Mouse (Mus musculus) embryo, embryonic 10.5 days (tissue): ENCODE results near the gene Rfx2.

Experiments used
- DNase-seq: peaks from one replicate; pipeline ENCODE4 v3.0.0-alpha.2; 2015; ENCODE audit warnings: low spot score

The Rfx2 gene

GRCm38 (mm10) chr17:56830411-56831110, at the start of gene Rfx2:
Gene Rfx2 (minus strand): TSS chr17:56831013.
- peak; percentile 46 for DNase-seq

DNA sequence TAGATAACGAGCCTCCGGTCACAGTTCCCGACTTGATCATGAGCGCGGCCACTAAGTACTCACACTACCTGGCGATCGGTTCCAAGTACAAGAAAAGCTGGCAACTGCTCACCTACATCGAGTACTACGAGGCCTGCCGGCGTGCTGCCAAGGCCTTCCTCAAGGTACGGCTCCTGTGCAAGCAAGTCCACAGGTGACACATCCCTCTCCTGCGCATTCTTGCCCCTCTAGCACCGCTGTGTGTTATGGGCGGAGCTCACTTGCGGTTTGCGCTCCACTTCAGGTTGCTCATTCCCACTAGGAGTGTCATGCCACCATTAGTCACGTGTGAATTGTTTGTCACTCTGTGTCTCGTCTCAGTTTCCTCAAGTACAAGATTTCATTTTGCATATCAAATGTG, 46.6 kb upstream of the Rfx2 start:
- no peak for DNase-seq

GRCm38 (mm10) chr17:56876981-56877380, 46.2 kb upstream of the Rfx2 start:
- no peak for DNase-seq

DNA sequence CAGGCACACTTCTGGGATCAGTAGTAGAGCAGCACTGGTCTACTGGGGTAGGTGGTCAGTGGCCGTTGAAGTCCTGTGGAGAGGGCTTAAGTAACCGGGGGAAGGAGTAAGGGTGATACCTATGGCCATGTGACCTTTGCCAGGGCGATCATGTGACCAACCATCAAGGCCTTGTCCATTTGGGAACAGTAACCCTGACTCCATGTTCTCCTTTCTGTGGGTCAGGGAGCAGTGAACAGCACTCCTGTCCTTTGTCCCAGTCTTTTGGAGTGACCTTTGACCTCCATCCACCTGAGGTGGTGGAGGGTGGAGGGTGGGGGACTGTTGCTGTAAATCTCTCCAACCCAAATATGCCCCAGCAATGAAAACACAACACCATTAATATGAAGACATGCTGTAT, 45.7 kb upstream of the Rfx2 start:
- no peak for DNase-seq

DNA sequence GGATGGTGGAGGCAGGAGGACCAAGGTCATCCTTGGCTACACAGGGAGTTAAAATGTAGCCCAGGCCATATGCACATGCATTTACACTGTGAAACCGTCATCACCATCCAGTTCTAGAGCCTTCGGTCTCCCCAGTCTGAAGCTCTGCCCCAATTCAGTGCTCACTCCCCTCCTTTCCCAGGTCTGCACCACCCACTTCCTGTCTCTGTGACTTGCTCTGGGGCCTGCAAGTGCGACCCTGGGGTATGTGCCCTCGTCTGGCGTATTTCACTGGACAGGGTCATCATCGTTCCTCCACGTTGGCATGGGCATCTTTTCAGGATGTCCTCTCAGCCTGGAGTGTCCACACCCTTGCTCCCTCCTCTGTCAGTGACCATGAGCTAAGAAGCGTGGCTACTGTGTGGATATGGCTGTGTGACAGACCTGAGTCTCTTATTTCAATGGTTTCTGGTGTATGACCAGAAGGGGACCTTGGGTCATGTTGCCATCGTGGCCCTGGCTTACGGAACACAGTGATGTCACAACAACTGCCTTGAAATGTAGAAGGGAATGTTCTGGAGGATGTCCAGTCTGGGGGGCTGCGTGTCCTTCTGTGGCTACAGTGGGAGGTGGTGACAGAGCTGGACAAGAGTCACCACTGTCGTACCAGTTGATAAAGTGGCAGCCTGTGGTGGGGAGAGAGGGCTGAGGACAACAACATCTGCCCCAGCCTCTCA, 44.3 kb upstream of the Rfx2 start, which contains the start of gene 1700061G19Rik:
TSS of gene 1700061G19Rik (plus strand) at position 542 of the 716 bp plus-strand sequence.
- no peak for DNase-seq

- no peak for DNase-seq
Observed at GRCm38 (mm10) chr17:56874237-56874636, 43.4 kb upstream of the Rfx2 start, which contains the start of gene Acsbg2. Gene Acsbg2 (minus strand): TSS chr17:56874447.

DNA sequence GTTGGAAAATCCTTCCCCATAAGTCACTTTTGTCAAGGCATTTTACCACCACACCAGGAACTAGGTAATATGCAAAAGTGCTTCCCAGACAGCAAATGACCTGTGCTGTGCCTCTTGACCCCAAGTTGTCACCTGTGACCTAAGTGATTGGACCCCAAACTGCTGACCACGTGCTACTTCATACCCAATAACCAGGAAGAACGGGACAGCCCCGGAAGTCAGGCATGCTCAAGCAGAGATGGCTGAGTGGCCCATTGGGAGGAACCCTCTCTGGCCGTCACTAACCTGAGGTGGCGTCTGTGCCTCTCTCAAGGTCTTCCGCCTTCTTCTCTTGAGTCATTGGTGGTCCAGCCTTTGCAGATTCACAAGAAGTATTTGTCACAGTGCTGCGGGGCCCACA, 41.7 kb upstream of the Rfx2 start:
- no peak for DNase-seq

DNA sequence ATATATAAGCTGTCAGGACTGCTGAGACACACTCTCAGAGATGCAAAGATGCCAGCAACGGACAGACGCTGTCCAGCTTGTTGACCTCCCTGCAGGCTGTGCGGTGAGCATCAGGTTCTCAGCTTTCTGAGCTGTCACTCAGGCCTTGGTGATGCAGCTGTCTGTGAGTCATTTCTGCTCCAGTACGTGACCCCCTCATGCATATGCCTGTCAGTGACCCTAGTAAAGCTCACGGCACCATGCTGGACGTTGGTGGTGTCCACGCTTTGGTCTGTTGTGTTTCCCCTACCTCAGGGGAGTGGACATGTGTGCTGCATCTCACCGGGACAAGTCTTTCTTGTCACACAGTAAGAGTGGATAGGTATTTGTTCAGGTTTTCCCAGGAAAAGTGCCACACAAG, 41.0 kb upstream of the Rfx2 start:
- DNase-seq = no peak

DNA sequence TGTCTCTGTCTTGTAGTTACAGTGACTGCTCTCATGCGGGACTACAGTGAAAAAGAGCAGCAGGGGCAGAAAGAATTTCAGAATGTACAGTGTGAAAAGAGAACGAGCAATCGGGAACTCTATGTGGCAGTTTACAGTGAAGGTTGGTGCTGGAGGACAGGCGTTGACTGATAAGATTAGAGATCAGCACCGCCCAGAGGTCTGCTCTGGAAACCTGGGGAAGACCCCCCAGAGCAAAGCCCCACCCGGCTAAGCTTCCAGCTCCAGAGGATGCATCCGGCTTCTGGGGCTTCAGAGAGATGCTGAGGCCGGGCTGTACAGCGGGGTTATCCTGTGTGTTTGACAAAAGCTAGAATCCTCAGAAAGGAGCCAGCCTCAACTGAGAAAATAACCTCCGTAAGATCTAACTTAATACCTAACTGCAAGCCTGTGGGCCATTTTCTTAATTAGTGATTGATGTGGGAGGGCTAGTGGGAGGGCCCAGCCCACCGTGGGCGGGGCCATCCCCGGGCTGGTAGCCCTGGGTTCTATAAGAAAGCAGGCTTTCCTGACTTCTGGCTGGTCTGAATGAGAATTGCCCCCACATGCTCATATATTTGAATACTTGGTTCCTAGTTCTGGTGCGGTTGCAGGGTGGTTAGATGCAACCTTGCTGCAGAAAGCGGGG, 39.6 kb upstream of the Rfx2 start:
- DNase-seq = no peak

- no peak for DNase-seq
Observed at GRCm38 (mm10) chr17:56869481-56869977, 38.7 kb upstream of the Rfx2 start.

DNA sequence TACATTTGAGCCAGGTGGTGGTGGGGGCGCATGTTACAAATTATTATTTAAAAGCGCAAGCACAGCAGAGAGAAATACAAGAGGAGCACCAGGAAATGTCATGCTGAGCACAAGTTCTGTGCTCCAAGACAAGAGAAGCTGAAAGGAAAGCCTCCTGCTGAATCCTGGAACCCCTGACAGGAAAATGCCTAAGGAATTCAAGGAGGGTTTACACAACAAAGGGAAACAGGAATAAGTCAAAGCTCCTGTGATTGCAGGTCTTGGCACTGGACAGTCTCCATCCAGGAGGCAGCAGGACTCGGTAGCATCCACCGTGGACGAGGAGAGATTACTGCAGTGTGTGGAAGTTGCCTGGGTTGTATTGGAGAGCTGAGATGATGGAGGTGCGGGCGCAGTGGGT, 35.3 kb upstream of the Rfx2 start:
- no peak for DNase-seq

DNA sequence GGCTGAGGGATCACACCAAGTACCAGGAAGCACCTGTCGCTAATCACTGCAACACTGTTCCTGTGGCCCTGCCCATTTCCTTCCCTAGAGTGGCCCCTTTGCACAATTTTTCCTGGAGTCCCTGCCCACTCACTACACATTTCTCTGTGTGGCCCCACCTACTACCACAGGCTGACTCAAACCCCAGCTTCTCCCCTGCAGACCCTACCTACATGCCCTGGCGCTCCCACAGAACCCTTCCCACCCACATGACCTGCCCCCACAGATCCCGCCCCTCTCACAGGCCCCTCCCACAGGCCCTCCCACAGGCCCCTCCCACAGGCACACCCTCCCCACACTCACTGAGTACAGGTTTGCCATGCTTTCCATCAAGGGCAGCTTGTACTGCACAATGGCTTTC, 30.4 kb upstream of the Rfx2 start:
- DNase-seq = no peak

GRCm38 (mm10) chr17:56858922-56859321, 28.1 kb upstream of the Rfx2 start:
- DNase-seq = no peak

DNA sequence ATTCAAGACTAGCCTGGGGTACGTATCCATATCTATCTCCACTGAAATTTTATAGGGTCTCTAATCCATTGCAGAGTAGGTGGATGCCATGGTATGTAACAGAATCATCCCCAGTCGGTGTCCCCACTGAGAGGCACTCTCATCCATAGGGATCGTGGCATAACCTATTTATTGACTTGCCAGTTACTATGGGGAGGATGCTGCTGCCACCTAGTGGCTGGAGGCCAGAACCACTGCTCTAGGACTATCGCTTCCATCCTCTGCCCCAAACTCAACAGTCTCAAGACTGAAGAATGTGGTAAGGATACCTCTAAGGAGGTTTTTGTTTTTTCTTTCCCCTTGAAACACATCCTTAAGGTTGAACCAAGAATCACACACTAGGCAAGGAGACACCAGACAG, 27.4 kb upstream of the Rfx2 start:
- peak; percentile 78 for DNase-seq

DNA sequence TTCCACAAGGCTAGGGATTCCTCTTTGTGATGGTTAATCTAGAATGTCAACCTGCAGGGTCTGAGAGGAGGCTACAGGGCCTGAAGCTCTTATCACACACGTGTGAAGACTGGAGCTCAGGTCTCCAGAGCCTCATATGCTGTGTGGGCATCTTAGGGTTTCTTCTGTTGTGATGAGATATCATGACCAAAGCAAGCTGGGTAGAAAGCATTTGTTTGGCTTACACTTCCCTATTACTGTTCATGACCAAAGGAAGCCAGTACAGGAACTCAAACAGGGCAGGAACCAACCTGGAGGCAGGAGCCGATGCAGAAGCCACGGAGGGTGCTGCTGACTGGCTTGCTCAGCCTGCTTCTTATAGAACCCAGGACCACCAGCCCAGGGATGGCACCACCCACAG, 24.6 kb upstream of the Rfx2 start:
- no peak for DNase-seq

GRCm38 (mm10) chr17:56851167-56851566, 20.4 kb upstream of the Rfx2 start:
- DNase-seq = no peak

DNA sequence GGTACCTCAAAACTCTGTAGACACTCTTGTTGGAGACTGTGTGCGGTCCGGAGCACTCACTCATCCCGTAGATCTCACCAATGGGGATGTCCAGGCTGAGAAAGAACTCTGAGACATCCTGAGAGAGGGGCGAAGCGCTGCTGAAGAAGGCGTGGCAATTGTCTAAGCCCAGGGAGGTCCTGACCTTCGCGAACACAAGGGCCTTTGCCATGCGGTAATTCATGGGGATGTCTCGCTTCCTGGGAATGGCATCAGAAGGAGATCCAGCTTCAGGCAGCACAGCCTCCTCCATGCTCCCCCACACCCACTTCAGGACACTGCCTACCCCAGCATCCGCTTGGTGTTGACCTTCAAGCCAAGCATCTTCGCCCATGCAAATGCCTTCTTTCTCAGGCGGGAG, 18.9 kb upstream of the Rfx2 start:
- DNase-seq = no peak

DNA sequence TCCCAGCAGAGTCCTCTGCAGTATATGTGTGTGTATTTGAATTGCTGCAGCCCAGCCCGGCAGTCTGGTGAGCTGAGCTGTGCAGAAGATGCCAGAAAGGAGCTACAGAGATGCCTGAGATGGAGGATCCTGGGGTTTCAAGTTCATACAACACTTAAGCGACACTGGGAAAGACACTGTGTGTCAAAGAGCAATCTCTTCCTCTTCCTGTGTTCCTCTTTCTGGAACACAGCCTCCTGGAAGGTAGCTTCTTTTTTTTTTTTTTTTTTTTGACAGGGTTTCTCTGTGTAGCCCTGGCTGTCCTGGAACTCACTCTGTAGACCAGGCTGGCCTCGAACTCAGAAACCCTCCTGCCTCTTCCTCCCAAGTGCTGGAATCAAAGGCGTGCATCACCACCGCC, 18.0 kb upstream of the Rfx2 start:
- DNase-seq = no peak

GRCm38 (mm10) chr17:56843678-56844077, 12.9 kb upstream of the Rfx2 start:
- no peak for DNase-seq

- DNase-seq = no peak
Observed at GRCm38 (mm10) chr17:56842173-56842572, 11.4 kb upstream of the Rfx2 start.

DNA sequence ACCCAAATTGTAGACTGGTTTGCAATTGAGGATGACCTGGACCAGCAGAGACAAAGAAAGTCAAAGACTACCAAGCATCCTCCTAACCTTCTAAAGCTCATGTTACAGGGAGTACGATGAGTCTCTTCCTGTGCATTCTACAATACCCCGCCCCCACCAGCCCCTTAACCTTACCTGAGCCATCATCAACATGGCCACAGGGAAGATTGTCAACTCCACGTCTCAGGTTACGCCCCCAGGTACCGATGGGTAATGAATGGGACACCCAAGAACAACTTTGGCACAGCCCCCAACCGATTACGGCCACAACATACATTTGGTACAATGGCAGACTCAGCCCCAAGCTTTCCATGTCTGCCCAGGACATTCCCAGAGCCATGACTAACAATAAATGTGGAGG, 9.7 kb upstream of the Rfx2 start:
- DNase-seq = no peak

DNA sequence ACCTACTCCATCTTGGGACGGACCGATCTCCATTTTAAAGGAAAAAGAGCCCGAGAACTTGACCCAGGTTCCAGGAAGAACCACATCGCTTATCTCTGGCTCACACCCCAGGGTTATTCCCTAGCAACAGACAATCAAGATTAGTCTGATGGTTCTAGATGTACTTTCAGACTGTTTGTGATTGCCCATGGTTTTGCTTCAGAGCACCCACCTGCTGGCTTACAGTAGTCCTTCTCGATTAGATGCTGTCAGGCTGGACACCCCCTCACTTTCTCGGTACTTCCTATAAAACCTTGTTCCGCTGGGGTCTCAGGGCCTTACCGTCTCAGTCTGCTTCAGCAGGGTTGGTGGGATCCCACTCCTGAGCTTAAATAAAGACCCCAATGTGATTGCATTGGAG, 5.5 kb upstream of the Rfx2 start:
- no peak for DNase-seq

GRCm38 (mm10) chr17:56833381-56833780, 2.6 kb upstream of the Rfx2 start:
- no peak for DNase-seq
